Mouse (Mus musculus): ENCODE data around the gene Met.
A peak's percentile ranks its signal among the peaks of the same experiment; 100 is the strongest.

The Met gene

GRCm38 (mm10) chr6:17463434-17464280 lies at the start of gene Met:
Met (plus strand) TSS chr6:17463800.
- peak; percentile 14 for DNase-seq (ENCODE audit: low read depth, low spot score)

GRCm38 (mm10) chr6:17418226-17418625 lies 45.4 kb upstream of the Met start:
- DNase-seq (ENCODE audit: low read depth, low spot score) = peak; percentile 54

GRCm38 (mm10) chr6:17422432-17422831 lies 41.2 kb upstream of the Met start:
- DNase-seq (ENCODE audit: low read depth, low spot score) = no peak

- DNase-seq (ENCODE audit: low read depth, low spot score) = no peak
Measured at GRCm38 (mm10) chr6:17429041-17429440, 34.6 kb upstream of the Met start.

- DNase-seq (ENCODE audit: low read depth, low spot score) = no peak
Measured at GRCm38 (mm10) chr6:17429611-17430010, 34.0 kb upstream of the Met start.

GRCm38 (mm10) chr6:17443311-17443710 lies 20.3 kb upstream of the Met start:
- DNase-seq (ENCODE audit: low read depth, low spot score) = no peak

GRCm38 (mm10) chr6:17451305-17451704 lies 12.3 kb upstream of the Met start:
- DNase-seq (ENCODE audit: low read depth, low spot score) = no peak

- DNase-seq (ENCODE audit: low read depth, low spot score) = no peak
Measured at GRCm38 (mm10) chr6:17455116-17455515, 8.5 kb upstream of the Met start.

- DNase-seq (ENCODE audit: low read depth, low spot score) = no peak
Measured at GRCm38 (mm10) chr6:17459561-17459960, 4.0 kb upstream of the Met start.

GRCm38 (mm10) chr6:17461435-17461834 lies 2.2 kb upstream of the Met start:
- DNase-seq (ENCODE audit: low read depth, low spot score) = no peak

- DNase-seq (ENCODE audit: low read depth, low spot score) = no peak
Measured at GRCm38 (mm10) chr6:17464281-17465025, 853 bp downstream of the Met start.

- no peak for DNase-seq (ENCODE audit: low read depth, low spot score)
Measured at GRCm38 (mm10) chr6:17466526-17466925, 2.9 kb downstream of the Met start.

GRCm38 (mm10) chr6:17468993-17469392 lies 5.4 kb downstream of the Met start:
- no peak for DNase-seq (ENCODE audit: low read depth, low spot score)

- no peak for DNase-seq (ENCODE audit: low read depth, low spot score)
Measured at GRCm38 (mm10) chr6:17473128-17473527, 9.5 kb downstream of the Met start.

GRCm38 (mm10) chr6:17477823-17478222 lies 14.2 kb downstream of the Met start:
- DNase-seq (ENCODE audit: low read depth, low spot score) = no peak

GRCm38 (mm10) chr6:17478252-17478651 lies 14.7 kb downstream of the Met start:
- DNase-seq (ENCODE audit: low read depth, low spot score) = no peak

- DNase-seq (ENCODE audit: low read depth, low spot score) = no peak
Measured at GRCm38 (mm10) chr6:17478838-17479570, 15.4 kb downstream of the Met start.

GRCm38 (mm10) chr6:17481068-17481467 lies 17.5 kb downstream of the Met start:
- DNase-seq (ENCODE audit: low read depth, low spot score) = no peak

- DNase-seq (ENCODE audit: low read depth, low spot score) = no peak
Measured at GRCm38 (mm10) chr6:17485244-17485643, 21.6 kb downstream of the Met start.

- DNase-seq (ENCODE audit: low read depth, low spot score) = no peak
Measured at GRCm38 (mm10) chr6:17485782-17486181, 22.2 kb downstream of the Met start.

GRCm38 (mm10) chr6:17488291-17488817 lies 24.8 kb downstream of the Met start:
- DNase-seq (ENCODE audit: low read depth, low spot score) = no peak

- no peak for DNase-seq (ENCODE audit: low read depth, low spot score)
Measured at GRCm38 (mm10) chr6:17490786-17491185, 27.2 kb downstream of the Met start.

All from brain, adult 2 months (tissue).